Mouse (Mus musculus) ES-CJ7 (cell line): ENCODE results near the gene Sri.
A peak's percentile ranks its signal among the peaks of the same experiment; 100 is the strongest.

Experiments
- DNase-seq: peaks from one replicate; pipeline ENCODE4 v3.0.0; 2011; ENCODE audit warnings: low read depth, low spot score

Gene Sri

GRCm38 (mm10) chr5:8045855-8046254, at the start of gene Sri:
Sri (plus strand) TSS chr5:8046078.
- no peak for DNase-seq

GRCm38 (mm10) chr5:7996401-7997044, 49.4 kb upstream of the Sri start:
- peak; percentile 9 for DNase-seq

GRCm38 (mm10) chr5:7997086-7997485, 48.8 kb upstream of the Sri start:
- no peak for DNase-seq

- no peak for DNase-seq
These were observed 45.4 kb upstream of the Sri start for GRCm38 (mm10) chr5:8000466-8000865.

GRCm38 (mm10) chr5:8002827-8003226, 43.1 kb upstream of the Sri start:
- DNase-seq: no peak

- no peak for DNase-seq
These were observed 32.6 kb upstream of the Sri start for GRCm38 (mm10) chr5:8013276-8013675.

GRCm38 (mm10) chr5:8034596-8034995, 11.3 kb upstream of the Sri start:
- DNase-seq: peak; percentile 60

- no peak for DNase-seq
These were observed 7.9 kb downstream of the Sri start for GRCm38 (mm10) chr5:8053827-8054226.

GRCm38 (mm10) chr5:8055721-8056129, 9.8 kb downstream of the Sri start:
- peak; percentile 13 for DNase-seq

- peak; percentile 43 for DNase-seq
These were observed 10.5 kb downstream of the Sri start for GRCm38 (mm10) chr5:8056141-8057017.

- DNase-seq: no peak
These were observed 11.1 kb downstream of the Sri start for GRCm38 (mm10) chr5:8057018-8057323.

GRCm38 (mm10) chr5:8058056-8058455, 12.2 kb downstream of the Sri start:
- DNase-seq: no peak

- DNase-seq: no peak
These were observed 16.6 kb downstream of the Sri start for GRCm38 (mm10) chr5:8062469-8062868.

GRCm38 (mm10) chr5:8063207-8063606, 17.3 kb downstream of the Sri start:
- DNase-seq: no peak

- DNase-seq: no peak
These were observed 27.5 kb downstream of the Sri start for GRCm38 (mm10) chr5:8073406-8073805.

GRCm38 (mm10) chr5:8073901-8074561, 28.2 kb downstream of the Sri start:
- no peak for DNase-seq

- no peak for DNase-seq
These were observed 31.6 kb downstream of the Sri start for GRCm38 (mm10) chr5:8077481-8077880.

- no peak for DNase-seq
These were observed 37.1 kb downstream of the Sri start for GRCm38 (mm10) chr5:8082800-8083509.

- no peak for DNase-seq
These were observed 39.8 kb downstream of the Sri start for GRCm38 (mm10) chr5:8085661-8086060.

- no peak for DNase-seq
These were observed 42.3 kb downstream of the Sri start for GRCm38 (mm10) chr5:8088147-8088546.

GRCm38 (mm10) chr5:8094921-8095320, 49.0 kb downstream of the Sri start:
- no peak for DNase-seq

GRCm38 (mm10) chr5:8095689-8096088, 49.8 kb downstream of the Sri start:
- no peak for DNase-seq
